Mouse (Mus musculus): ENCODE measurements around the gene Gm5795. TPM values are rescaled to one million over a fixed set of nuclear protein-coding genes. Genes with fewer than 3 reads are reported as not detected.
"Not testable (repeated sequence)": the region's sequence is repeated elsewhere in the genome, so short reads cannot be mapped to it uniquely, and the experiment has no call there.

Gm5795 gene
- polyA plus RNA-seq (2015; fragmentation: Nextera tagmentation; extraction: Ambion mirVana): 0.38 and 0.41 TPM in 2 replicates

DNA sequence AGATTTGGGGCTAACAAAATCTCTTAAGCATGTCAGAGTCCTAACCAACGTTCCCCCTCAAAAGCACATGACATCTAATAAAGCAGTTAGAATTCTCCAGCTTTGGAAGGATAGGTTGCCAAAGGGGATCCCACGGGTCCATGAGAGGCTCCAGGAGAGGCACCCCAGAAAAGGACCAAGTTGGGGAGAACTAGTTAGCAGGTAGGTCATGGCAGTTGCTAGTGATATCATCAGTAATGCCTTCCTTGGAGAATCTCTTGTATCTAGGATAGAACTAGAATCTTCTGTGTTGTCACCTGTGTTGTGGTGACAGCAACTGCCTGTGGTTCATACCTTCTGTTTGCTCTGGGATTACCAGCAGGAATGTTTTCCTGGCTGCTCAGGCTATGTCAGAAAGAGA is at the start of gene Gm5795:
TSS of gene Gm5795 (plus strand) at position 301 of the 400 bp plus-strand sequence.
- not testable (repeated sequence) for H3K27ac ChIP-seq (replicated peaks); H3K27me3 ChIP-seq (replicated peaks)
- WGBS: no CpG with 5 or more reads among the region's 2 CpGs

DNA sequence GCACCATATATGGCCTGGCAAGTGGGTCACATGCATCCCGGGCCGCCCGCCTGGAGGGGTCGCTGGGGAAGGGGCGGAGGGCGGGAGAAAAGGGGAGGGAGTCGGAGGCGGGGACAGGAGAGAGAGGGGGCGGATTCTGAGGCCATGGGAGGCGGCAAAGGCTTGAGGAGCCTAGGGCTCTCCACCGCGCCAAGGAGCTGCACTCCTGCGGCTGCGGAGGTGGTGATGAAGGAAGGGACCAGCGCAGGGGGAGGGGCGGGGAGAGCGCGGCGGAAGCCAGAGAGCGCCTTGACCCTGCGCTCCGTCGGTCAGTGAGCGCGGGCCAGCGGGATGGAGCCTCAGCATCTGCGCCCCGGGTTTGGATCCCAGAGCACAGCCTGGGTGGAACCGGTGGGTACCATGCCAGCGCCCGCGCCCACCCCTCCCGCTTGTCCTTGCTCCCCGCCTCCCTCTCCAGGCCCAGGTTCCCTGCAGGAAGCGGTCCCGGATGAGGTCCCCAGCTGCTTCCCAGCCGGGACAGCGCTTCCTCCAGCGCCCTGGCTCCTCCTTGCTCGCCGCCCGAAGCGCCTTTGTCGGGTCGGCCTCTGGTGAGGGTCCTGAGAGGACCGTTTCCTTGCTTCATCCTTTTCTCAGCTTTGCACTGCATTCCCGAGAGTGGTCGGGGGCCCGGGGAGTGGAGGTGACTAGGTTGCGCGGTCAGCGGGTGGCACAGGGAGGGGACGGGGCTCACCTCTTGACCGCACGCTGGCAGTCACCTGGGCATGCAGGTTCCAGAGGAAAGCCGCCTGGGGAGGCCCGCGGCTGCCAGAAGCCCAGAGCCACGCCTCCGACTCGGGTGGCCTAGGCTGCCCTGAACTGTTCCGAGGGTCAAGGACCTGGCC is 20.5 kb downstream of the Gm5795 start, which contains the start of gene D830030K20Rik:
TSS of gene D830030K20Rik (plus strand) at position 217 of the 881 bp plus-strand sequence.
- peak within 1 kb of the TSS; percentile 60 for H3K9ac ChIP-seq (replicated peaks)
- H3K4me2 ChIP-seq: peak within 1 kb of the TSS; percentile 75
- H3K36me3 ChIP-seq; H3K27me3 ChIP-seq (replicated peaks); H3K27ac ChIP-seq (replicated peaks); H3K9me3 ChIP-seq (replicated peaks); H3K4me1 ChIP-seq: not testable (repeated sequence)
- under 1% methylated on average over 29 of the region's 62 CpGs for WGBS
- ATAC-seq (ENCODE audit: low FRiP score): peak; percentile 76; the same call in 1 of the 2 replicates
- H3K4me3 ChIP-seq (replicated peaks): peak within 1 kb of the TSS; percentile 56

More for the DNA sequence above, at the start of gene Gm5795:
- ATAC-seq (ENCODE audit: low FRiP score); H3K4me3 ChIP-seq (replicated peaks); H3K9ac ChIP-seq (replicated peaks); H3K4me2 ChIP-seq; H3K4me1 ChIP-seq; H3K36me3 ChIP-seq; H3K9me3 ChIP-seq (replicated peaks): not testable (repeated sequence)

DNA sequence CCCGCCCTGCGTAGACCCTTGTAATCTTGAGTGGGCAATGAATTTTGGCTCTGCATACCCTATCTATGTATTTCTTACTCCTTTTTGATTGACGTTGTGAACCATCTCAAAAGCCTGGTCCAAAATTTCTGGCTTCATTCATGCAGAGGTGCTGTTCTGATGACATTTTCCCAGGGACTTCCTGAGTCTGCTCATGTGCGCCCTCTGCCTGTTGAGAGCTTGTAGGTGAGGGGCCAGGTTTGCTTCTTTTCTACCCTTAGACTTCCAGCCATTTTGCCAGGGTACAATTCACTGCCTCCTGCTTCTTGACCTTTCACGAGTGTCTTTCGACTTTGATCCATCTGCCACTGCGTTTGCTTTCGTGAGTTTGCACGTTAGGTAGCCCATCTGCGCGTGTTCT is 21.3 kb downstream of the Gm5795 start:
- not testable (repeated sequence) for H3K9me3 ChIP-seq (replicated peaks); H3K27me3 ChIP-seq (replicated peaks); ATAC-seq (ENCODE audit: low FRiP score); H3K9ac ChIP-seq (replicated peaks); H3K27ac ChIP-seq (replicated peaks); H3K4me3 ChIP-seq (replicated peaks); H3K36me3 ChIP-seq; H3K4me1 ChIP-seq
- peak overlapping the region; percentile 42 for H3K4me2 ChIP-seq
- WGBS: 12% methylated on average over 9 of the region's 11 CpGs

Other genes starting within 250 kb of the Gm5795 start
- gene Gm2888, start 158.3 kb upstream of the Gm5795 start, polyA plus RNA-seq (2015; fragmentation: Nextera tagmentation; extraction: Ambion mirVana): not detected in 2 replicates
- gene Gm2897, start 139.0 kb upstream of the Gm5795 start, polyA plus RNA-seq (2015; fragmentation: Nextera tagmentation; extraction: Ambion mirVana): 11.8 and 16.0 TPM in 2 replicates
- gene Gm10340, start 54.3 kb upstream of the Gm5795 start, polyA plus RNA-seq (2015; fragmentation: Nextera tagmentation; extraction: Ambion mirVana): not detected in 2 replicates
- gene D830030K20Rik, start 20.2 kb downstream of the Gm5795 start, polyA plus RNA-seq (2015; fragmentation: Nextera tagmentation; extraction: Ambion mirVana): 34.3 and 37.1 TPM in 2 replicates
- gene Gm2956, start 144.4 kb downstream of the Gm5795 start, polyA plus RNA-seq (2015; fragmentation: Nextera tagmentation; extraction: Ambion mirVana): 0.22 TPM in 1 of 2 replicates, not detected in the other
- gene Gm10413, start 206.8 kb downstream of the Gm5795 start, polyA plus RNA-seq (2015; fragmentation: Nextera tagmentation; extraction: Ambion mirVana): not detected in 2 replicates
- gene Gm10409, start 224.4 kb downstream of the Gm5795 start, polyA plus RNA-seq (2015; fragmentation: Nextera tagmentation; extraction: Ambion mirVana): 17.7 and 23.2 TPM in 2 replicates
- gene Gm3005, start 239.8 kb downstream of the Gm5795 start, polyA plus RNA-seq (2015; fragmentation: Nextera tagmentation; extraction: Ambion mirVana): 7.0 and 10.8 TPM in 2 replicates